Mouse (Mus musculus) embryo, embryonic 9.5 days (tissue): ENCODE measurements around the gene Lrguk.

Experiments
- DNase-seq: peaks from one replicate; pipeline ENCODE4 v3.0.0-alpha.2; 2017; ENCODE audit errors: extremely low spot score

The Lrguk gene

GRCm38 (mm10) chr6:34028933-34029745 is at the start of gene Lrguk:
Gene Lrguk, plus strand, starts transcription at chr6:34029448.
- DNase-seq = peak; percentile 86

- DNase-seq = no peak
Measured at GRCm38 (mm10) chr6:33982709-33983108, 46.5 kb upstream of the Lrguk start.

- no peak for DNase-seq
Measured at GRCm38 (mm10) chr6:33987132-33987531, 42.1 kb upstream of the Lrguk start.

GRCm38 (mm10) chr6:33992213-33993034 is 36.8 kb upstream of the Lrguk start:
- peak; percentile 2 for DNase-seq

- no peak for DNase-seq
Measured at GRCm38 (mm10) chr6:33993842-33994241, 35.4 kb upstream of the Lrguk start.

- no peak for DNase-seq
Measured at GRCm38 (mm10) chr6:33998590-33998989, 30.7 kb upstream of the Lrguk start.

GRCm38 (mm10) chr6:33999530-33999929 is 29.7 kb upstream of the Lrguk start:
- no peak for DNase-seq

GRCm38 (mm10) chr6:34000644-34001043 is 28.6 kb upstream of the Lrguk start:
- DNase-seq = no peak

GRCm38 (mm10) chr6:34003033-34003432 is 26.2 kb upstream of the Lrguk start:
- DNase-seq = no peak

GRCm38 (mm10) chr6:34013469-34013868 is 15.8 kb upstream of the Lrguk start:
- no peak for DNase-seq

GRCm38 (mm10) chr6:34029746-34030027 is 439 bp downstream of the Lrguk start:
- DNase-seq = no peak

GRCm38 (mm10) chr6:34034096-34034495 is 4.8 kb downstream of the Lrguk start:
- DNase-seq = no peak

- DNase-seq = no peak
Measured at GRCm38 (mm10) chr6:34034577-34035461, 5.6 kb downstream of the Lrguk start.

- peak; percentile 72 for DNase-seq
Measured at GRCm38 (mm10) chr6:34040624-34041235, 11.5 kb downstream of the Lrguk start.

GRCm38 (mm10) chr6:34041589-34042280 is 12.5 kb downstream of the Lrguk start:
- DNase-seq = no peak

GRCm38 (mm10) chr6:34044228-34044811 is 15.1 kb downstream of the Lrguk start:
- no peak for DNase-seq

GRCm38 (mm10) chr6:34044846-34045540 is 15.7 kb downstream of the Lrguk start:
- no peak for DNase-seq

GRCm38 (mm10) chr6:34046551-34047186 is 17.4 kb downstream of the Lrguk start:
- DNase-seq = no peak

GRCm38 (mm10) chr6:34049433-34049832 is 20.2 kb downstream of the Lrguk start:
- no peak for DNase-seq

- DNase-seq = no peak
Measured at GRCm38 (mm10) chr6:34059741-34060140, 30.5 kb downstream of the Lrguk start.
